Mouse (Mus musculus) layer of hippocampus, postnatal 25 days (tissue): ENCODE data around the gene Lmbrd2. TPM values are rescaled to one million over a fixed set of nuclear protein-coding genes. Genes with fewer than 3 reads are reported as not detected.

ENCODE experiments used
- DNase-seq, 2 experiments: peaks; one replicate each; pipeline ENCODE4 v3.0.0; 2022; ENCODE audit warnings: mixed read lengths in 2 of 2, low spot score in 1 of 2; ENCODE audit errors: extremely low spot score in 1 of 2
- total RNA-seq, 2 experiments: library from RNA; stranded (reverse); gene quantifications; 2 replicates each; pipeline ENCODE4 v1.2.3; 2021

Lmbrd2 gene
- 10 to 100 TPM; 58.7 to 59.2 TPM for total RNA-seq

DNA sequence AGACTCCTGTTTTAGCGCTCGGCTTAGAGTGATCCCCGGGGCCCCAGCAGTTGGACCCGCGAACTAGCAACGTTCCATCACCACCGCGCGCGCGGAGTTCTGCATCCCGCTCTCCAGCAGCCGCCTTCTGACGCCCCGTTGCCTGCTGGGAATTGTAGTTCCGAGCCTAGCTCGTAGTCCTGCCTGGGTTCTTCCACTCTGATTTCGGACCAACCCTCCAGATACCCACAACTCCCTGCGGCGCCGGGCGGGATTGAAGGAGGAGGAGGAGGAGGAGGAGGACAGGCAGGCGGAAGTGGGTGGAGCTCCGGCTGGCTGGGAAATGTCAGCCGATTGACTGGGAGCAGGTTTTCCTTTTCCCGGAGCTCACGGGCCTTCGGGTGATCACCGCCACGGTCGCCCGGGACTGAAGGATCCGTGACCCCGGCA lies at the start of gene Lmbrd2:
Gene Lmbrd2, plus strand, starts transcription at position 299 of the 429 bp plus-strand sequence.
- DNase-seq: peak; percentile 89 to 94

DNA sequence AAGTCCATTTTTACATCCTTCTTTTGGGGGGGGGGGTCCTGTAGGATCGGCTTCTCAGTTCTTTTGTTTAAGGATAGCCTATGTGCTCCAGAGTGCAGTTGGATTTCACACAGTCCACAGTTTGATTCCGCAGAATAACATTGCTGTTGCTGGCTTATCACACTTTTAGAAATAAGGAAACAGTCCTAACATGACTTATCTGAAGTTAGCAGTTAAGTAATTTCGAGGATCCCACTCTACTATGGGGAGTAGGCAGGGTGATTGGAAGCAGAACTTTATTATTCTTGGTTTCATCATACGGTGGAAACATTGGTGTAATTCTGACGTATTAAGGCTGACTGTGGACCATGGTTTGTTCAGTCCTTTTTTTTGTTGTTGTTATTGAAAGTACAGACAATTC lies 49.7 kb upstream of the Lmbrd2 start:
- DNase-seq: no peak

DNA sequence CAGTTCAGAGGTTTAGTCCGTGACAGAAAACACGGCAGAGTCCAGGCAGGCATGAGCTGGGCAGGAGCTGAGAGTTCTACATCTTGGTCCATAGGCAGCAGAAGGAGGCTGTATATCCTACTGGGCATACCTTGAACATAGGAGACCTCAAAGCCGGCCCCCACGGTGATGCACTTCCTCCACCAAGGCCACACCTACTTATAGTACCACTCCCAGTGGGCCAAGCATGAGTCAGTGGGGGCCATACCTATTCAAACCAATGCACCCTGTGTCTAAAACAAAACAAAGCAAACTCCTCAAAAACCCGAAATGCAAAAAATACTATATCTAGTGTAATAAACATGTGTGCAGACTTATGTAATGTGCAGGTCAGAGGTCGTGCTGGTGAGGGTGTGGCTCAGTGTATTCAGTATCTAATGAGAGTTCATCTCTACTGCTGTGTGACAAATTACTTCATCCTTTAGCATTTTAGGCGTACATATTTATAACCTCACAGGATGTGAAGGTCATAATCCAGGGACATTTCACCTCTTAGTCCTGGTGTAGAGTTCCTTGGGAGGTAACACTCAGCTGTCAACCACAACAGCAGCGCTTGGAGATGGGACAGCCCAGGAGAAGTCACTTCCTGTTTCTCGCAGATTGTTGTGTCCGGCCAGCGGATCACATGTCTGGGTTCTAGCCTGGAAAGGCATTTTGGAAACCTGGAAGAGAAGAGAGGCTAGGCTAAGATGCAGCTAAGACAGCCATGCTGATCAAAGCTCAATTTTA lies 46.6 kb upstream of the Lmbrd2 start:
- no peak for DNase-seq

DNA sequence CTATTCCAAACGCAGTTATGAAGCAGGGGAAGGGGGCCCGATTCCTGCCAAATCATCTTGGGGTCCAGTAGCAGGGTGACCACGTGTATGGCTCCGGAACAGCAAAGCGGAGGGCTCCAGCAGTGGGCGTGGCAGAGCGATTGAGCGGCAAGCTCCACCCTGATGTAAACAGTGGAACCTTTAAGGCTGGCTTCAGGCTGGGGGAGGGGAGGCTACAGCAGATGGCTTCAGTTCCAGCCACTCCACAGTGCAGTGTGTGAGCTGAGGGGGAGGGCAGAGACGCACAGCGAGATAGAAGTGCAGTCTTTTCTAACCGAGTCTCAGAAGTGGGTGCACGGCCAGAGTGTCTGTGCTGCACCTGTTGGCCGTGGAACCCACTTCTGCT lies 46.0 kb upstream of the Lmbrd2 start:
- peak; percentile 26 to 46 for DNase-seq

DNA sequence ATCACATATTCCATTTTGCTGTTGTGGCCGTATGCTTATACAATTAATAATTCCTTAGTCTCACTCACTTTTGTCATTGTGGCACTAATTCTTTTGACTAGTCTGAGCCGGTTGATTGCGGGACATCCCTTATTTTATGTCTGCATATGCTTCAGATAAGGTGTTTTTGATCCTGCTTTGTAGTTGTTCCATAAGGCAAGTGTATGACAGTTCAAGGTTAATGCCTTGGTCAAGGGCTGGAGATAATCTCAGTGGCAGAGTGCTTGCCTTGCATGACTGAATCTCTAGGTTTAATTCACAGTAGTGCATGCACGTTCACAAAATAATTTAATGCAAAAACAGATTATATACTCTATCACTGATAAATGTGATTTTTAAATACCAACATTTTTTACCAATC lies 43.5 kb upstream of the Lmbrd2 start:
- no peak for DNase-seq

DNA sequence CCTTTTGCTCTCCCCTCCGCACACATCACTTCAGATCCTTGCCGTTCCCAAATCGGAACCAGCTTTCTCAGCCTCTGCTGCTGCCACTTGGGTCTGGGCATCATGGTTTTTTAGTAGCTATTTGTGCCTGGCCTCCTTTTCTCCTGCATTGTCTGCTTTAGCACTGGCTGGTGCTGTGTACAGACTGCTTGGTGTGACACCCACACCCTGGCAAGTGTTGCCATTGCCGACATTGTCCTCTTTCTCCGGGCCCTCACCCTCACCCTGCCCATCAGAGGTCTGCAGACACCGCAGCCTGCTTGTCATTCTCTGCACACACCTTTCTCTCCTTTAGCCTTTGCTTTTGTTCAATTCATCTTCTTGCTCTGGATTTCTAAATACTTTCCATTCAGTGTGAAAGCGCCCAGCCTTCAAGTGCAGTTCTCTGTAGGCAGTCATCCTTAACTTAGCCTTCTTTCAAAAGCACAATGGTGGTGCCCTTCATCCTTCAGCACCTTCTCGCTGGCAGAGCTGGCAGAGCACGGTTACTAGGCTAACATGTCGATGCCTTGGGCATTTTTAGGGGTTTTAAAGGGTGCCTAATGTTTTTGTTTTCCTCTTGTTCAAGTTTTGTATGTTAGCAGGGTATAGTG lies 39.8 kb upstream of the Lmbrd2 start:
- no peak for DNase-seq

DNA sequence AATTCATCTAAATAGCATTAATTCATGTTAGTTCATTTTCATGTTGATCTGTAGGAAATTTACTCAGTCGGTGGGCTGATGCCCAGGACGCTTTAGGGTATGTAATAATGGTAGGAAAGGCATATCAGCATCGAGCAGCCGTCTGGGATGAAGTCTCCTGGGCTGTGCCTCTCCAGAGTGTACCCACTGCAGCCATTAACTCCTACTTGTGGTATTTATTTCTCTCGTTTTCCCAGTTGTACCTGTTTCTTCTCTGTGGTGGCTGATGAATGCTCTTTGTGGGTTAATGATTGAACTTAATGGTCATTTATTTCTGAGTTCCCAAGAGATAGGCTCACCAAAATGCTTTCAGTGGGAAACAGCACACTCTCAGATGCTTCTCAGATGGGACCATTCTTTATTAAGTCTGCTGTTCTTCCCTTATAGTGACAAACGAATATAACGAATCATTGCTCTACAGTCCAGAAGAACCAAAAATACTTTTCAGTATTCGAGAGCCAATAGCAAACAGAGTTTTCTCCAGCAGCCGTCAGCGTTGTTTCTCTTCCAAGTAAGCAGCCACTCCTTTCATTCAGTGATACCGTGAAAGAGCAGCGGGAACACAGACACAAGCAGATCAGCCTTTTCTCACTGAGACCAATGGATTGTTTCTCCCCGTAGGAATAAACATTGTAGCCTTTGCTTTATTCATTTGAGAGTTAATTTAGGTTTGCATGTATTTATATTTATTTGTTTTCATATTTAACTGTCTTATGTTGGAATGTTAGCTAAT lies 33.9 kb upstream of the Lmbrd2 start:
- no peak for DNase-seq

DNA sequence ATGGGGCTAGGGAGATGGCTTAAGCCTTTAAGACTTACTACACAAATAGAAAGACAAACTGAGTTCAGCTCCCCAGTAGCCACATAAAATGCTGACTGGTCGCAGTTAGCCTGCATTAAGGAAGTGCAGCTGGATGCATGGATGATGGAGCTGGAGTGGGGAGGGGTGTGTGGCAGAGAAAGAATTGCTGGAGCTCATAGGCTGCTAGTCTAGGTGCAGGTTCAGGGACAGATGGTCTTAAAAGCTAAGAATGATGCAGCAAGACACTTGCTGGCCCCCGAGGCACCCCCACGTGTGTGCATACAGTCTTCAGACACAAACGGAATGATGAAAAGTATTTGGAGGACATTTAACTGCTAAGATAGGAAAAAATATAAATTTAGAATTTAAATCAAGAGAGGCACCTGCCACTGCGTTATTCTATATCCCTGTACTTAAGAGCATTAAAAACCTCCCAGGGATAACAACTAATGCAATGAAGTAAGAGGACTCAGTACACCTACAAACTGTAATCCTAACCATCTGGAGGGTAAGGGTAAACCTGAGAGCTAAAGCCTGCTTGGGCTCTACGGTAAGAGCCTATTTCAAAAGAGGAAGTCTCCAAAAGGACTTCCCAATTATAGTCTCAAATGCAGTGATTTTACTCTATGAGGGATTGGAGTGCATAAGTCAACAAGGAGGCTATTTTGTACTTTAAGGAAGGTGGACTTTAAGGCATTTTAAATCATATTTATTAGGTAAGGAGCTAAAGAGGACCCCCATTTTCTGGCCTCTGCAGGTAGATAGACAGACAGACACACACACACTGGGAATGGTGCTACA lies 29.6 kb upstream of the Lmbrd2 start:
- DNase-seq: no peak

DNA sequence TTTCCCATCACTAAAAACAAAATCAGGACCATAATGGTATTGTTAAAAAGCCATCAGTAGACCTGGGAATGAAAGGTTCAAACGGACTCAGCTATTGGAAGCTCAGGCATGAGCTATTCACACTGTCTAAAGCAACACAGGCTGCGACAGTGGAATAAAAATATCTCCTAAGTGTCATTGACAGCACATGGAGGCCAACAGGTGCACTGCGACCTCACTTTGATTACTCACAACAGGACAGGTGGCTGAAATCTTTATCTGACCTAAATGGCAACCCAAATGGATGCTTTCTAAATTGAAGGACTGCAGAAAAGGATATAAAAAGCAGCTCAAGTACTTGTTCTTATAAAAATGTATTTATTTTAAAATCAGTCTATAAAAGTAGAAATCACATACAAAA lies 28.7 kb upstream of the Lmbrd2 start:
- DNase-seq: no peak

DNA sequence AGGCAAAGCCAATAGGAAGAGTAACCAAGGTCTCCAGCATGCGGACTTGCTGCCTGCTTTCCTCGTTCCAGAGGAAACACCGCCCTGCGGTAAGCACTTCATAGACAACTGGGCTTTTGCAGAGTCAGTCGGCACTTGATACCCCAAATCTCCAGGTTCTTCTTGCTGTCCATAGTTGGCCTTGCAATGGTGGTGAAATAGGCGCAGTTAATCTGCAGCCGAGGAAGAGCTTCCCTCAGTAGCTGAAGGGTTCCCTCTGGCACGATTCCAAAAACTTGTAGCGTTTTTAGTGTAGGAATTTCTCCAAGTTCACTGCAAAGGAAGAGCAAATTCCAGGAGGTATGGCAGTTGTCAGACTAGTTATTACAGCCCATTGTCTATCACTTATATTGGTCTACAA lies 26.8 kb upstream of the Lmbrd2 start:
- DNase-seq: no peak

DNA sequence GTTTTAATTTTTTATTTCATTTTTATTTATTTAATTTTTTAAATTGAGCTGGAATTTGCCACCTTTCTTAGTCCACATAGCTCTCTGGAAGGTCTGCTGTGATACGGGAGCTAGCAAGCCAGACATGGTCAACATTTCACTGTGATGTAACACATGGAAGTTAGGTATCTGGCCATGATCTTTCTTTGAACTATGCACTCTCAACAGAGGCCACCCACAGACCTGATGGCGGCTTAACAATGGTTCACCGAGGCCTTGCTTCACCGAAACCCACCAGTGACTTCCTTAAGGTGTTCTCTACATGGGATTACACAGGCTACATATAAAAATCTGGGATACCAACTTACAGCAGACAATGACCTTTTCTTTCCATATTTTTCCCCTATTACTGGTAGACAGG lies 26.2 kb upstream of the Lmbrd2 start:
- no peak for DNase-seq

DNA sequence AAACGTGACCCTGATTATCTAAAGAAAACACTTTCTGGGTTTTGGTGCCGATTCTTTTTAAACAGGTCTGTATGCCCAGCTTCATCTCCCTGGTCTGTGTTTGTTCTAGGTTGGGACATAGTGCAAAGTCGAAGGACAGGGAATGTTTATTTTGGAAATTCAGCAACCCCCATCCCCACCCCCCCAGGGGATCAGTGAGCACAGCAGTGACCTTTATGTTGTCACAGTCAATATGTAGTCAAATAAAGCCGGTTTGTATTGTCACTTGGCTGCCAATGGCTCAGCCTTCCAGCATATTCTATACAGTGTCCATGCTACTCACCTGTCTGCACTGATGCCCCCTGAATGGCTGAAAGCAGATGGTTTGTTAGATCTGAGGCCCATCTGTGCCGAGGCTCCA lies 25.8 kb upstream of the Lmbrd2 start:
- DNase-seq: no peak

DNA sequence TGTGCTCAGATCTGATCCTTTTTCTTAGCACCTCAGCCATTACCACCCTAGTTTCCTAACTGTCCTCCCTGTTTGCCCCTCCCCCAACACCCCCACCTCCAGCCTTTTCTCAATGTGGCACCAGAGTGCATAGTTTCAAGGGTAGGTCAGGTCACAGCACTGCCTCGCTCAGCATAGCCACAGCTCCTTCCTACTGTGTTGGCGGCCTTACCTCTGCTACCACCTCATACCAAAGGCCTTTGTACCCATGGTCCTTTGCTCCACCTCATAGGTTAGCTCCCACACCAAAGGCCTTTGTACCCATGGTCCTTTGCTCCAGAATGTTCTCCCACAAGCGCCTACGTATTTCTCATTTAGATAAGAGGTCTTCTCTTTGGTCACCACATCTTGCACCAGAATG lies 21.5 kb upstream of the Lmbrd2 start:
- DNase-seq: no peak

DNA sequence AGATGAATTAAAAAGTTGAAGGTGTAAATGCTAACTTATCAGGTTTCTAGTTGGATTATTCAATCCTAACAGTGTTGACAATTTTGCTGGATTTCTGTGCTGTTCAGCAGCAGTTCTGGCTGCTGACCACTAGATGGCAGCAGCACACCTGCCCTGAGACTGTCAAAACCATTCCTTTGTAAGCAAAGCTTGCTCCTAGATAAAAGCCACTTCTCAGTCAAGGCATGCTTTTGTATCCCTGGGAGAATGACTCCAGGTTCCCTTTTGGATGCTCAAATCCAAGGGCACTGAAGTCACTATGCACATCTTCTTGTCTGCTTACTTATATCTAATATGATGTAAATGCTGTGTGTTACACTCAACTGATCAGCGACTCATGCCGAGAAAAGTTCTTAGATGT lies 20.3 kb upstream of the Lmbrd2 start:
- DNase-seq: peak in 1 of 2 experiments; percentile 42

DNA sequence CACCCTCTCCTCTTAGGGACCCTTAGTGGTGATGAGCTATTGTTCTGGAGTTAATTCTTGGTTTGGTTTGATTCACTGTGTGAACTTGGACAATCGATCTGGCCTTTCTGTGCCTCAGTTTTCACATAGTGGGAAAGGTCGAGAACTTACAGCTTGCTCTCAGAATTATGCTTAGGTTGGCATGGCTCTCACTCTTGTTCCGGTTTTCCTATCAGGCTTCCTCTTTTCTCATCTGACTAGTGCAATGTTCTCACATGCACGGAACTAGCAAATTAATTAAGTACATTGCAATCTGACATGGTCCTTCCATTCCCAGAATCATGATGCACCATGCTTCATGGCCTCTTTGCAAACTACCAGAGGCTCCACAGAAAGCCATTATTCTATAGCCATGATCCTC lies 17.4 kb upstream of the Lmbrd2 start:
- DNase-seq: no peak

DNA sequence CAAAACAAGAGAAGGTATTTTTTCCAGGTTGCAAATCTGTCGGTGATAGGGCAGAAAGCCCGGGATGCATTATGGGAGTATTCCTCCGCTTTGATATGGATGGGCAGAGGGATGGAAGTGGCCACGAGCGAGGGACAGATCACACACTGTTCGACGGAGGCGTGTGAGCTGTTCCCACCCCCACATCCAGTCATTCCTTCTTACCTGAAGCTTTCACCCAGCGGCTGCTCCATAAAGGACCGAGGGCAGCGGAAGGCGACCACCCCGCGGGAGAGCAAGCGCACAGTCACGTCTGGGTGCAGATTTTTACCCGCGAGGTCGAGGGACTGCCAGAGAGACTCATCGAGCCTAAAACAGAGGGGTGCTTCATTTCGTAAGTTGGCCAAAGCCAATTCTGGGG lies 15.5 kb upstream of the Lmbrd2 start:
- DNase-seq: no peak

DNA sequence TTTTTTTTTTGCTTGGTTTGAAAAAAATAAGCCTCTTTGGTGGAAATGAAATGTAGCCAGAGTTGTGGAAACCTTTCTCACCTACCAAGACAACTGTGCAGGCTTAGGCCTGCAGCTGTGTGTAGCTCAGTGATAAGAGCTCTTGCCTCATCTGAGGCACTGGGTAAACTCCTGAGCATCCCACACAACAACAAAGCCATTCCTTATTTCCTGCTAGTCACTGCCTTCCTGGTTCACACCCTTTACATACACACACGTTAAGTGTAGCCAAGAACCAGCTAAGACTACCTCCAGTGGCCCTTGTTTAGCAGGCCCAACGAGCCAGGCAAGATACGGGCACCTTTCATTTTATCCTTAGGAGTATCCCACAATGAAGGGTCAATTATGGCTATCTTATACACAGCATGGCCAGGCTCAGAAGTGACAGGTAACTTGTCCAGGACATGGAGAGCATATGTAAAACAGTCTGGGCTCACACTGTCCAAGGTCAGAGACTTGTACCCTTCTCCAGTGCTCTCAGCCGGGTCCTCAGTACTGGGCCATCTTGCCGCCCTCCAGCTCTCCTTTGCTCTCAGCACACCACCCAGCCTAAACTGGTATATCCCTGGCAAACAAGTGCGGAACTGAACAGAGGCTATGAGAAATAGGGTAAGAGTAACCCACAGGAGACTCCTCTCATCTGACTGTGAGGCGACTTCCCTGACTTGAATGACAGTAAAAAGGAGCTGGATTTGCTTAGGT lies 13.1 kb upstream of the Lmbrd2 start:
- DNase-seq: no peak

DNA sequence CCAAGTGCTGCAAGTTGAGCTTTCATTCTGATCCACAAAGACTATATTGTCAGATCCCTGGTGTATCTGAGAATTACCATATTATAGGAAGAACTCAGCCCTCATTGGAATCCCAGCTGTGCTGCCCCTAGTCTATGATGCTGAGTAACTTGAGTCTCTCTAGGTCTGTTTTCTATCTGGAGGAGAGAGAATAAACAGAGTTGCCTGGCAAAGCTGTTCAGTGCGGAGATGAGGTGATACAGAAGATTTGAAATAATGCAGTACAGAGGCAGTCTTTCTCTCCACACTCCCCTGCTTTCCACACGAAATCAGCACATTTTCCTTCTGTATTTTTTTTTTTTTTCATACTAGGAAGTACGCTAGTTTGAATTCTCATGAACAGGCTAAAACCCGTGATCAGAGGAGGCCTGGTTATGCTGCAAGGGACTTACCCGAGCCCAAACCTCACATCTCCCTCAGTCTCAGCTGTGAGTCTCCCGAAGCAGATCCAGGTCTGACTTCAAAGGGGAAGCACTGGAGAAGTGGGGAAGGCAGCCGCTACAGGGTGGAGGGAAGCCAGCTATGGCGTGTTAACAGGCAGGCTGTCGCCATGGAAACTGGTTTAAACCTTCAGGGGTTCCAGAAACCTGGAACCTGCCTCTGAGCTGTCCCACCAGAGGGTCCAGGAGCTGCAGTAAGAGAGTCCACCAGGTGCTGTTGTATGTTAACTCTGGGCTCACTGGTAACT lies 9.4 kb upstream of the Lmbrd2 start:
- DNase-seq: no peak

DNA sequence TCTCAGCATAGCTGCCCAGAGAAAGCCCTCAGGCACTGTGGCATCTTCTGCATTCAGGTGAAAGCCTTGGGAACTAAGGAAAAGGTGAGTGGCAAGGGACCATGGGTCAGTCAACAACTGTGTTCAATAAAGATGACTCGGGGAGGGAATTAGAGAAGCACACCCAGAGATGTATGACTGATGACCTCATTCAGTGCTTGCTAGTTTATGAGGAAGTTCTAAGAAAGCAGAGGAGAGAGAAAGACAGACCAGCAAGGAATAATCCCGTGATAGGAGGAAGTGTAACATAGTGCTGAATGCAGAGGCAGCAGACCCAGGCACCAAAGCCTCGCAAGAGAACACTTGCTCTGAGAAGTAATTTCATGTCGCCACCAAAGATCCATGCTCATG lies 8.9 kb upstream of the Lmbrd2 start:
- DNase-seq: no peak
